Mouse (Mus musculus) myocyte (in vitro differentiated cells): ENCODE measurements around the gene Hoxc4. TPM values are rescaled to one million over a fixed set of nuclear protein-coding genes. Genes with fewer than 3 reads are reported as not detected.
A peak's percentile ranks its signal among the peaks of the same experiment; 100 is the strongest.

ENCODE experiments used
- H3K27me3 ChIP-seq: one replicate; pipeline ENCODE4 v1.6.1; 2011; ENCODE audit not compliant: control insufficient read depth, insufficient read depth, insufficient read length
- H3K36me3 ChIP-seq: one replicate; pipeline ENCODE4 v1.6.1; 2011; ENCODE audit not compliant: control insufficient read depth, insufficient read depth
- H3K4me2 ChIP-seq: one replicate; pipeline ENCODE4 v1.6.1; 2011; ENCODE audit warnings: low read depth, control low read depth
- H3K4me3 ChIP-seq: one replicate; pipeline ENCODE4 v1.5.1; 2011; ENCODE audit warnings: mild to moderate bottlenecking, control low read depth, moderate library complexity
- H3K79me2 ChIP-seq: one replicate; pipeline ENCODE4 v1.6.1; 2011; ENCODE audit not compliant: control insufficient read depth, insufficient read depth
- H3ac ChIP-seq: one replicate; pipeline ENCODE4 v1.6.1; 2011; ENCODE audit not compliant: control insufficient read depth, insufficient read length
- CEBPB ChIP-seq: IDR thresholded peaks from 2 replicates; pipeline ENCODE4 v1.6.1; 2011; ENCODE audit warnings: mild to moderate bottlenecking, moderate library complexity; ENCODE audit not compliant: poor library complexity, insufficient read depth, severe bottlenecking
- E2F4 ChIP-seq: IDR thresholded peaks from one replicate; pipeline ENCODE4 v1.6.1; 2011; ENCODE audit warnings: mild to moderate bottlenecking, control low read depth, moderate library complexity; ENCODE audit not compliant: insufficient read depth
- MAX ChIP-seq: IDR thresholded peaks from one replicate; pipeline ENCODE4 v1.6.1; 2011; ENCODE audit warnings: low read depth, mild to moderate bottlenecking, control low read depth
- MYOD1 ChIP-seq, 3 experiments: IDR thresholded peaks; one replicate each; pipeline ENCODE4 v1.6.1; 2011; ENCODE audit warnings: control low read depth in 2 of 3, low read depth in 2 of 3, mild to moderate bottlenecking in 2 of 3, moderate library complexity in 1 of 3; ENCODE audit not compliant: insufficient read length in 2 of 3, control insufficient read depth in 1 of 3
- MYOG ChIP-seq, 3 experiments: IDR thresholded peaks; one replicate each; pipeline ENCODE4 v1.6.1; 2011; ENCODE audit warnings: control low read depth in 2 of 3, low read depth in 2 of 3, mild to moderate bottlenecking in 2 of 3; ENCODE audit not compliant: insufficient read length in 2 of 3, control insufficient read depth in 1 of 3, insufficient read depth in 1 of 3
- POLR2A ChIP-seq: IDR thresholded peaks from one replicate; pipeline ENCODE4 v1.6.1; 2011; ENCODE audit warnings: low read depth, mild to moderate bottlenecking, control low read depth, moderate library complexity; ENCODE audit not compliant: insufficient read length
- POLR2AphosphoS2 ChIP-seq: IDR thresholded peaks from one replicate; pipeline ENCODE4 v1.6.1; 2011; ENCODE audit warnings: low read depth, control low read depth; ENCODE audit not compliant: insufficient read length
- REST ChIP-seq: IDR thresholded peaks from one replicate; pipeline ENCODE4 v1.6.1; 2011; ENCODE audit warnings: mild to moderate bottlenecking, control low read depth, moderate library complexity; ENCODE audit not compliant: insufficient read depth, insufficient read length
- SRF ChIP-seq: IDR thresholded peaks from one replicate; pipeline ENCODE4 v1.6.1; 2011; ENCODE audit warnings: low read depth; ENCODE audit not compliant: control insufficient read depth, insufficient read length
- TCF12 ChIP-seq: IDR thresholded peaks from one replicate; pipeline ENCODE4 v1.6.1; 2011; ENCODE audit warnings: mild to moderate bottlenecking, control low read depth; ENCODE audit not compliant: poor library complexity, insufficient read depth, severe bottlenecking
- TCF3 ChIP-seq: IDR thresholded peaks from one replicate; pipeline ENCODE4 v1.6.1; 2011; ENCODE audit warnings: low read depth, control low read depth; ENCODE audit not compliant: insufficient read length
- USF1 ChIP-seq: IDR thresholded peaks from one replicate; pipeline ENCODE4 v1.6.1; 2011; ENCODE audit warnings: low read depth, mild to moderate bottlenecking, control low read depth, moderate library complexity
- polyA plus RNA-seq: library from polyadenylated mRNA; unstranded; fragments of >200 nt; fragmentation: generic; extraction: Trizol; gene quantifications from one replicate; pipeline ENCODE4 v1.2.1, GENCODE M21; 2012; ENCODE audit warnings: missing spikeins

Gene Hoxc4
- polyA plus RNA-seq, 1 experiment = 3.6 TPM

- no peak overlapping the region for H3K4me2 ChIP-seq
- TF ChIP-seq REST = no peak
- no peak for TF ChIP-seq USF1
- TF ChIP-seq TCF12 = no peak
- no peak for TF ChIP-seq POLR2AphosphoS2
- TF ChIP-seq MYOD1 (IDR thresholded peaks at IDR 0.05; ENCODE audit: control insufficient read depth in 1 of 3, insufficient read length in 2 of 3, low read depth in 2 of 3) = no peak
- TF ChIP-seq MYOG (IDR thresholded peaks at IDR 0.05; ENCODE audit: control insufficient read depth in 1 of 3, insufficient read depth in 1 of 3, insufficient read length in 2 of 3, low read depth in 2 of 3) = no peak
- TF ChIP-seq TCF3 = no peak
- TF ChIP-seq E2F4 = no peak
- TF ChIP-seq MAX = no peak
- no peak for TF ChIP-seq SRF
- no peak for TF ChIP-seq CEBPB
- TF ChIP-seq POLR2A = no peak
Observed at GRCm38 (mm10) chr15:103032646-103033575, 14.2 kb downstream of the Hoxc4 start.

DNA sequence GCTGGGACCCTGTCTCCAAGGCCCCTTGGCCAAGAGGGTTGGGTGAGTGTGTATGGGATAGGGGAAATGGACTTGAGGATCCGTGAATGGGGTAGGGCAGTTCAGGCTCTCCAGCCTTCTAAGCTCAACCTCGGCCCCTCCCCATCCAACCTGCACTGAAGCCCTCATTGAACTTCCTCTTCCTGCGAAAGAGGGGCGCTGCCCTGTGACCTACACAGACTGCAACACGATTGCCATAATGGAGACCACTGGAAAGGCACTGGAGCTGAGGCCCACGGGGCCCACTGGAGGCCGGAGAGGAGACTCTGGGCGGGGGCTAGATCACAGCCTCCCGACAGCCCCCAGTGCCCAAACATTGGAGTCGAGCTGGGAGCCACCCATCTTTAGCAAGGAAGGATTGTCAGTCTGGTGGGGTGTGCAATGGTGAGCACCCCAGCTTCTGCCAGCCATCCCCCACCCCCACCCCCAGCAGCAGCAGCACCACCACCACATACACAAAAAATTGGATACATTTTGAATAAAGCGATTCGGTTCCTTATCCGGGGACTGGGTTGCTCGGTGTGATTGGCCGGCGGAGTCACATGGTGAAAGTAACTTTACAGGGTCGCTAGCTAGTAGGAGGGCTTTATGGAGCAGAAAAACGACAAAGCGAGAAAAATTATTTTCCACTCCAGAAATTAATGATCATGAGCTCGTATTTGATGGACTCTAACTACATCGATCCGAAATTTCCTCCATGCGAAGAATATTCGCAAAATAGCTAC lies 15.5 kb downstream of the Hoxc4 start:
- Histone ChIP-seq H3K4me2 (peak overlapping the region; percentile 52), H3K79me2 (no peaks in the 10 kb centered on the region), H3K4me3 (peak overlapping the region; percentile 17), H3K27me3 (no peaks in the 10 kb centered on the region), H3K36me3 (no peaks in the 10 kb centered on the region), H3ac (no peak overlapping the region)
- TF ChIP-seq SRF (no peak), E2F4 (no peak), USF1 (peak; percentile 70)

More at GRCm38 (mm10) chr15:103032646-103033575, 14.2 kb downstream of the Hoxc4 start:
- H3K79me2 ChIP-seq = no peaks in the 10 kb centered on the region
- H3K4me3 ChIP-seq = no peak overlapping the region
- H3ac ChIP-seq = no peak overlapping the region
- H3K36me3 ChIP-seq = no peaks in the 10 kb centered on the region
- H3K27me3 ChIP-seq = no peaks in the 10 kb centered on the region

DNA sequence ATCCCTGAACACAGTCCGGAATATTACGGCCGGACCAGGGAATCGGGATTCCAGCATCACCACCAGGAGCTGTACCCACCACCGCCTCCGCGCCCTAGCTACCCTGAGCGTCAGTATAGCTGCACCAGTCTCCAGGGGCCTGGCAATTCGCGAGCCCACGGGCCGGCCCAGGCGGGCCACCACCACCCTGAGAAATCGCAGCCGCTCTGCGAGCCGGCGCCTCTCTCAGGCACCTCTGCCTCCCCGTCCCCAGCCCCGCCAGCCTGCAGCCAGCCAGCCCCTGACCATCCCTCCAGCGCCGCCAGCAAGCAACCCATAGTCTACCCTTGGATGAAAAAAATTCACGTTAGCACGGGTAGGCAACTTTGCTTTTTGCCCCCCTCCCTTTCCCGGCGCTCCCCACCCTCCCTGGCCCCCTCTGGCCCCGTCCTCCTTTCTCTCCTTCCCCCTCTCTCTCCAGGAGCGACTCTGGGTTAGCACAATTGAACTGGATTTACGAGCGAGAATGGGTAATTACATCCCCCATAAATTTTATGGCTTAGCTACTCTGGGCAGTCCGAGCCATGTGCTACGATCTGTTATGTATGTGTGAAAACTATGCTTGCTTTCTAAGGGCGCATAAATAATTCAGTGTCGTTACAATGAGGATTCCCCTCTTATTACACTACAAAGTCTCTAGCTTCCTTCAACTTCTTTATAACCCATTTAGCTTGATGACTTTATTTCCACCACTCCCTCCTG lies 16.2 kb downstream of the Hoxc4 start:
- H3ac ChIP-seq = no peak overlapping the region
- no peaks in the 10 kb centered on the region for H3K79me2 ChIP-seq
- H3K36me3 ChIP-seq = no peaks in the 10 kb centered on the region
- peak overlapping the region; percentile 17 for H3K4me3 ChIP-seq
- H3K27me3 ChIP-seq = no peaks in the 10 kb centered on the region
- TF ChIP-seq MYOD1 (IDR thresholded peaks at IDR 0.05; ENCODE audit: control insufficient read depth in 1 of 3, insufficient read length in 2 of 3, low read depth in 2 of 3) (no peak), MYOG (IDR thresholded peaks at IDR 0.05; ENCODE audit: control insufficient read depth in 1 of 3, insufficient read depth in 1 of 3, insufficient read length in 2 of 3, low read depth in 2 of 3) (no peak), SRF (no peak), POLR2AphosphoS2 (no peak), CEBPB (no peak), TCF12 (no peak), MAX (no peak), POLR2A (no peak), TCF3 (no peak), E2F4 (no peak), REST (no peak), USF1 (no peak)
- H3K4me2 ChIP-seq = peak overlapping the region; percentile 52

- Histone ChIP-seq H3K79me2 (no peaks in the 10 kb centered on the region), H3K27me3 (no peaks in the 10 kb centered on the region), H3K4me3 (no peak overlapping the region), H3K4me2 (no peak overlapping the region), H3K36me3 (no peaks in the 10 kb centered on the region), H3ac (no peak overlapping the region)
- no peak for TF ChIP-seq POLR2A
- TF ChIP-seq E2F4 = no peak
- no peak for TF ChIP-seq MYOD1 (IDR thresholded peaks at IDR 0.05; ENCODE audit: control insufficient read depth in 1 of 3, insufficient read length in 2 of 3, low read depth in 2 of 3)
- no peak for TF ChIP-seq TCF12
- no peak for TF ChIP-seq POLR2AphosphoS2
Observed at GRCm38 (mm10) chr15:103035548-103035881, 16.8 kb downstream of the Hoxc4 start.
